Mouse (Mus musculus) CD8-positive naive resting alpha-beta T cell, adult 57 days (primary cell): ENCODE data around the gene Dr1. TPM values are rescaled to one million over a fixed set of nuclear protein-coding genes. Genes with fewer than 3 reads are reported as not detected.

Experiments used
- total RNA-seq: library from RNA; stranded (reverse); gene quantifications from one replicate; pipeline ENCODE4 v1.2.4, GENCODE M21; 2023

The Dr1 gene
- total RNA-seq, result 34.9 TPM

GRCm38 (mm10) chr5:108268127-108269062, at the start of gene Dr1:
Dr1 (plus strand) TSS chr5:108268897.

DNA sequence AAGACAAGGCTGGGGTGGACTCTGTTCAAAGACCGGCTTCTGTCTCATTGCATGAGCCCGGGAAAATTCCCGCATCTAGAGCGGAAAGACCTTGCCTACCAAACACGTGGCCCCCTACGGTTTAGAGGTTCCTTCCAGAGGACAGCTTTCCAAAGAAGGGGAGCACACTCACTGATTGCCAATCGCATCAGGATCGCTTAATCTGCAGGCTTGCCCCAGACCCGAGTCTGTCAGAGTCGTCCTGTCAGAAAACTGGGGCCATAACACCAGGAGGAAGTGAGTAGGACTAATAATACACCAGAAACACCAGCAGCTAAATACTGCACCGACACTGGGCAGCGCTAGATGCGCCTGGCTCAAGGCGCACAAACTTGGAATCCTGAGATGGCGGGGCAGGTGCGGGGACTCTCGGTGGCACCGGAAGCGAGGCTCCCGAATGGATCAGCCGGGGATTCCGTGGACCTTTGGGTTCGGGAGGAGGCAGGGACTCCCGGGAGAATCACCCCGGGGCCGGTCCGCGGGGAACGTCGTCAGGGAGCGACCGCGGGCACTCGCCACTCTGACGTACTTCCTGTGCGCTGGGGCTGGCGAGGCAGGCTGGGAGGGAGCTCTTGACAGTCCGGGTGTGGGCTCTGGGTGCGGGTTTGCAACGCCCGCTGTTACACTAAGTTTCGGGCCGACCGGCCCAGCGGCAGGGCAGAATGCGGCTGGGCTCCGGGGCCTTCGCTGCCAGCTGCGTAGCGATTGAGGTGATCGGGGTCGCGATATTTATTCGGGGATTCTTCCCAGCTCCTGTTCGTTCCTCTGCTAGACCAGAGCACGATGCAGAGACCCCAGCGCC, 43.7 kb downstream of the Dr1 start, which contains the start of gene Pigg:
Gene Pigg (plus strand): TSS at position 386 of the 841 bp plus-strand sequence.

Other genes with a start within 250 kb of the Dr1 start
- 68.3 TPM for gene Mtf2, start 203.2 kb upstream of the Dr1 start, total RNA-seq
- gene Tmed5, start 136.3 kb upstream of the Dr1 start, total RNA-seq, result 58.8 TPM
- 0.64 TPM for gene Ccdc18, start 136.0 kb upstream of the Dr1 start, total RNA-seq
- 2.1 TPM for gene Pigg, start 43.7 kb downstream of the Dr1 start, total RNA-seq
- not detected for gene Gm42517, start 99.0 kb downstream of the Dr1 start, total RNA-seq
- gene Pde6b, start 119.5 kb downstream of the Dr1 start, total RNA-seq, result not detected
- gene Atp5k, start 165.6 kb downstream of the Dr1 start, total RNA-seq, result 67.2 TPM
- gene Mfsd7a, start 180.0 kb downstream of the Dr1 start, total RNA-seq, result not detected
- 33.9 TPM for gene Pcgf3, start 192.3 kb downstream of the Dr1 start, total RNA-seq